Mouse (Mus musculus) lung, postnatal 14 days (tissue): ENCODE results near the gene Cyp2w1.
A peak's percentile ranks its signal among the peaks of the same experiment; 100 is the strongest.
"Not testable (repeated sequence)": the region's sequence is repeated elsewhere in the genome, so short reads cannot be mapped to it uniquely, and the experiment has no call there.

Source experiments
- DNase-seq: peaks from one replicate; pipeline ENCODE4 v3.0.0; 2021

Cyp2w1 gene

DNA sequence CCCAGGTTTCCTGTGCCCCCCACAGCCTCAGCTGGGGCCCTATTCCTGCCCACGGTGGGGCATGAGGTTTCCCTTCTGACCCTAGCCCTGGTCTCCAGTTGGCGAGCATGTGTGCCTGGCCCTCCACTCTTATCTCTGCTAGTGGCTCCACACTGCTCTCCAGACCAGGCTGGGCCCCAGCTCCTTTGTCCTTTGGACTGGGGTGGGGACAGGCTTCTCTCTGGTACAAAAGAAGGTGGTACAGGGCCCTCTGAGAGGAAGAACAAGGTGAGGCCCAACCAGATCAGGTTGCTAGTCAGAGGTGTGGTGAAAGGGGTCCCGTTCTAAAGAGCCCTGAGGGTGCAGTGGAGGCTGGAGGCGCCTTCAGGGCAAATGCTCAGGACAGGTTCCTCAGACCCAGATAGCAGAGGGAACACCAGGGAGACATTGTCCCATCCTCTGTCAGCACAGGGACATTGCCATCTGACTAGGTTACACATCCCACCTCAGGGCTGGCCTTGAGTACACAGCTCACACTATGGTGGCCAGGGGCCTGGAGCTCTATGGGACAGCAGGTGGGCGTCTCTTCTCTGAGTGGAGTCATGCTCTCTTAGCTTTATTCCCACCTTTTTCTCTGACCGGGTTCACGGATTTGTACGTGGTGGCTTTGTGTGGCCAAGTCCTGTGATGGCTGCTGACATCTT is 19.7 kb upstream of the Cyp2w1 start:
- no peak for DNase-seq

DNA sequence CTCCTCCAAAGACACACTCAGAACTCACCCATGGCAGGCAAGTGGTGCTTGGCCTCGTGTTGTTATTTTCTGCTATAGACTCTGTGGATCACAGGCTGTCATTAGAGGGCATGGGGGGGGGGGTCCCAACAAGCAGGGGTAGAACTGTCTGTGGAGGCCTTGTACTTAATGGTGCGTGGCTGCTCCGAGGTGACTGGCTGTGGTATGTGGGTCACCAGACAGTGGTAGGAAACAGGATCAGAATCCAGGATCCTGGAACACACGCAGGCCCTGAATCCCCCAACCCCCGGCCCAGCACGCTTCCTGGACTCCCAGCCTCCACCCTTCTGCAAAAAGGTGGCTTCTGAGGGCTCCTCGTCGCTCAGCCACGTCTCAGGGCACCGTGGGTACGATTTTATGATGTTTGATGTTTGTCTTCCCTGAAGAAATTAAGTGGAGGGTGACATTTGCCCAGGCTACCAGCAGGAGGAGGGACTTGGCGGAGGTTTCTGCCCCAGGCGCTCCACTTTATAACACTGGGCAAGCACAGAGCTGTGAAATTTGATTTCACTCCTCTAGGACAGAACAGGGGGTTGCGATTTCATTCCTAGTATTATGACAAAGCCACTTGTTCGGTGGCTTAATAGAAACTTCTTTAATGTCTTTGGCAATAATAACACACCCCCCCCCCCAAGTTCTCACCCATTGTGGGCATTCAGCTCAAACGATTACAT is 19.0 kb upstream of the Cyp2w1 start:
- DNase-seq, result no peak

DNA sequence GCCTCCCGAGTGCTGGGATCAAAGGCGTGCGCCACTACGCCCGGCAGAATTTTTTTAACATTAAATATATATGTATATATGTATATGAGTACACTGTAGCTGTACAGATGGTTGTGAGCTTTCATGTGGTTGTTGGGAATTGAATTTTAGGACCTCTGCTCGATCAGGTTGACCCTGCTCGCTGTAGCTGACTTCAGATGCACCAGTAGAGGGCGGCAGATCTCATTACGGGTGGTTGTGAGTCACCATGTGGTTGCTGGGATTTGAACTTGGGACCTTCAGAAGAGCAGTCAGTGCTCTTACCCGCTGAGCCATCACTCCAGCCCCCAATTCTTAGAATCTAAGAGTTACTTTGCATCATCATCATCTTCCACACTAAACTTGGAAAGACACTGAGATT is 18.0 kb upstream of the Cyp2w1 start:
- DNase-seq, result not testable (repeated sequence)

DNA sequence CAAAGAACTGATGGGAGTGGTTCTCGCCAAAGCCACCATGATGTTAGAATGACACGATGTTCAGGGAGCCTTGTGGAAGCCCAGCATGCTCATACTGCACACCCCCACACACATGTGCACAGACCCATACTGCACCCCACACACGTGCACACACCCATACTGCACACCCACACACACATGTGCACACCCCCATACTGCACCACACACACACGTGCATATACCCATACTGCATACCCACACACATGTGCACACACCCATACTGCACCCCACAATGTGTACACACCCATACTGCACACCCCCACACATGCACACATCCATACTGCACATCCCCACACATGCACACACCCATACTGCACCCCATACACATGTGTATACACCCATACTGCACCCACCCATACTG is 16.8 kb upstream of the Cyp2w1 start:
- DNase-seq, result no peak

DNA sequence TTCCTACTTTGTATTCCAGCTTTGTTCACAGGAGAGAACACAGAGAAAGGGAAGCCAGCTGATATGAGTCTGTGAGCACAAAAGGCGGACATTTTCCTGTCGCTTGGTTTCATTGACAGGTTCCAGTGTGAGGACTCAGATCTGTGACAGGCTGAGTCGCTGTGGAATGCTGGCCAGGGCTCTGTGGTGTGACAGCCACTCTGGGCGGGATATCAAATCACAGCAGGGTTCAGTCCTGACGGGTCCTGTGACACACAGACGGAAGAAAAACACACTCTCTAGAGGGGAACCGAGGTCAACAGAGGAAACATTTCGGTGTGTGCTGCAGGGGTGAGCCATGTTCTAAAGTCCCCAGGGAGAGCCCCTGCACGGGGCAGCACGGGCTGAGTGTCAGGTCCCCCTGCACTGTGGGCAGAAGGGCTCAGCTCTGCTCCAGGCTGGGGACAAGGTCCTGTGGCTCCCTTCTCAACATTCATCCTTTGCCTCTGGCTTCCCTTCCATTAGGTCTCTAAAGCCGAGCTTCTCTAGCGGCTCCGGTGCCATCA is 14.5 kb upstream of the Cyp2w1 start:
- DNase-seq, result no peak

DNA sequence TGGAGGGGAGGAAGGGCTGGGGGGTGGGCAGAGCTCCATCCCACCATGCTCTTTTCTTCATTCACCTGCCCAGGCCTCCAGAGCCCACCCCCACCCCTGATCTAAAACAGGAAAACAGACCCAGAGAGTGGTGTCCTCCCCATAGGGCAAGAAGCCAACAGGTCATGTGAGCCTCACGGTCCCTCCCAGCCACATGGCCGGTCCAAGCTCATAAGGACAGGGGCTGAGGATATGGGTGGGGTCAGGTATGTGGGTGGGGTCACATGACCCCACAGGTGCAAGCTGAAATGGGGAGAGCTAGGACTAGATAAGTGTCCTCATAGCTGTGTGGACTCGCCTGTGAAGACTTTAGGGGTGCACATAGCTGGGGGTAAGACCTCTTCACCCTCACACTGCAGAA is 14.0 kb upstream of the Cyp2w1 start:
- DNase-seq, result no peak

DNA sequence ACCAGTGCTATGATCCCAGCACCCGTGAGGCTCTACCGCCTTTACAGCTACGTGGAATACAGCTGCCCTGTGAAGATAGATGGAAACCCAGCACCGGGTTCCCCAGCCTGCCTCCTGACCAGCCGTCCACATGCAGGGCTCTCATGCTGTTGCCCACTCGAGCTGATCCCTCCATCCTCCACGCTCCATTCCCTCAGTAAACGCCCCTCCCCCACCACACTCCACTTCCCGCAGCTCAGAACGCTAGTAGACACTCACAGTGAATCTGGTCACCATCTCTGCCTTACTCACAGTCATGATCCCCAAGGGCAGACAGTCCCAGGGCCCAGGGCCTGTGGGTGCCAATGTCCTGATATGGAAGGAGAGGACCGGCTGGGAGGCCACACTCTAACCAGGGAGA is 13.5 kb upstream of the Cyp2w1 start:
- no peak for DNase-seq

DNA sequence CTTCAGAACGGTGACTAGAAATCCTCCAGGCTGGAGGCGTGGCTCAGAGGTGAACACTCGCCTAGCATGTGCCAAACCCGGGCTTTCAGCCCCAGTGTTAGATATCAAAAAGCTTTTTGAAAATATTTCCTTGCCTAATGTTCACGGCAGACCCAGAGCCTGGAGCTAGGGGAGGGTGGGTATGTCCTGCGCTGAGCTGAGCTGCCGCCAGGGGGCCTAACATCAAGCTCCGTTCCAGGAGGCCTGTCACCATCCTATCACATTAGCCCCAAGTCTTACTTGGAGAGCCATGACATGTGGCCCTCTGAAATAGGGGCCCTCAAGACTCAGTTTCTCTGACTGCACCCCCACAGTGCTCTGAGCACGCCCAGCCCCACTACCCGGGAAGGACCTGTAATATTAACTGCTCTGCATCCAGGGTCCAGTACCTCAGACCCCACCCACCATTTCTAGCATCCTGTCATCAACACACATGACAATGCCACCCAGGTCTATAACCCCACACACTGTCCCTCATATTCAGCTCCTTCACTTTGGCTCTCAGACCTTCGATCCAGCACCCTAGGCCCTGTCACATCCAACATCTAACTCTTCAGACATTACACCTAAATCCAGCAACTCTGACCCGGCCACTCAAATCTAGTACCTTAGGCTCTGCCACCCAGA is 8.3 kb upstream of the Cyp2w1 start:
- peak; percentile 83 for DNase-seq

DNA sequence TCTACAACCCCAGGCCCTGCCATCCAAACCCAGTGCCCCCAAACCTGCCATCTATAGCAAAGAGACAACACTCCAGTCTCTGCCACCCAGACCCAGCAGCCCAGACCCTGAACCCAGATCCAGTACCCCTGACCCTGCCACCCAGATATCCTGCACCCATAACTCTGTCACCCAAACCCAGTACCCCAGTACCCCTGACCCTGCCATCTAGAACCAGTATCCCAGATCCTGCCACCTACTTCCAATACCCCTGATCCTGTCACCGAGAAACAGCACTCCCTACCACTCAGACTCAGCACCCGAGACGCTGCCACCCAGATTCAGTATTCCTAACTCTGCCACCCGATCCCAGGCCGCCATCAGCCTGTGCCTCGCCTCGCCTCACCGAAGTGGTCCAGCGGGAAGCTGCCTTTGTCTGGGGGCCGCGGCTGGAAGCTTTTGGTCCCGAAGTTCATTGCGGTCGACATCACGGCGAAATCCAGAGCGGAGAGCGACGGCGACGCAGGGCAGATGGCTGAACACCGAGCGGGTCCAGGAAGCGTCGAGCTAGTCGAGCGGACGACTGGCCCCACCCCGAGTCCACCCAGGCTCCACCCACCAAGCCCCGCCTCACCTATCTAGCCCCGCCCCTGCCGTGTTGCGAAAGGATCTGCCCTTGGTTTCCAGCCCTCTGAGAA is 7.6 kb upstream of the Cyp2w1 start:
- peak; percentile 98 for DNase-seq

DNA sequence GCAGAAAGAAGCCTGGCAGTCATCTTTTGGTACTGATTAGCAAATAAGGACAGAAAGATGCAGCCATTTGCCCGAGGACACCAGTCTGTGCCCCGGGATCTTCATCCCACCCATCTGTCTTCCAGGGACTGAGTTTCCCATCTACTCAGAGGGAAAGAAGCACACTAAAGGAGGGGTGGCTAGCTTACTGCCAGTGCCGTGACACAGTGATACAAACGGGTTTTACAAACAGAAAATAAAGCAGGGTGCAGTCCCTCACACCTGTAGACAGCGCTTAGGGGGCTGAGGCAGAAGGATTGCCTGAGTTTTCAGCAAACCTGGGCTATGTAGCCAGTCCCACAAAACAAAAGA is 7.1 kb upstream of the Cyp2w1 start:
- no peak for DNase-seq

DNA sequence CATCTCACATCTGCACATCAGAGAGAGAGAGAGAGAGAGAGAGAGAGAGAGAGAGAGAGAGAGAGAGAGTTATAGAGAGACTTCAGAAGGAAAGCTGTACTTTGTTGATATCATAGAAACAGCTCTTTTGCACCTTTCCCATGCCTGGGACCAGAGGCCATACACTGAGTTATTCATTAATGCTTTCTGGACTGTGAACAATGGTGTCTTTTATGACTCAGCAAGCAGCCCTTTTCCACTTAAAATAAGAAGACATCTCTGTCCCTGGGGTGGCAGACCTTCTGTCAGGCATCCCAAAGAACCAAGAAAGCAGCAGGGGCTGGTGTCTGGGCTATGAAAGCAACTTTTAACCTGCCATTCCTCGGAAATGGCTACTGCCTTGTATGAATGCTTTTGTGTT is 5.2 kb upstream of the Cyp2w1 start:
- DNase-seq, result no peak

DNA sequence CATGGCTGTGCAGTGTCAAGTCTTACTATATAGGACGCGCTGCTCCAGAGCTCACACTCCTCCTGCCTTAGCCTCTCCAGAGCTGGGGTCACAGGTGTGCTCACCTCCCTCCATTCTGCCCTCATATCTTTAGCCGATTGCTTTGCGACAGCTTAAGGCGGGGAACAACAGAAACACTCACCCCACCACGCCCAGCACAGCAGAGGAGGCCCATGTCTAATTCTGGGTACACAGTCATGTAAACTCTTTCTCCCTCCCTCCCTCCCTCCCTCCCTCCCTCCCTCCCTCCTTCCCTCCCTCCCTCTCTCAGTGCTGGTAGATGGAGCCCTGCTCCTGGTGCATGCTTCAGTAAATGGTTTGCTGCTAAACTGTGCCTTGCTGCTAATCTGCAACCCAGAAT is 2.7 kb upstream of the Cyp2w1 start:
- DNase-seq, result no peak

DNA sequence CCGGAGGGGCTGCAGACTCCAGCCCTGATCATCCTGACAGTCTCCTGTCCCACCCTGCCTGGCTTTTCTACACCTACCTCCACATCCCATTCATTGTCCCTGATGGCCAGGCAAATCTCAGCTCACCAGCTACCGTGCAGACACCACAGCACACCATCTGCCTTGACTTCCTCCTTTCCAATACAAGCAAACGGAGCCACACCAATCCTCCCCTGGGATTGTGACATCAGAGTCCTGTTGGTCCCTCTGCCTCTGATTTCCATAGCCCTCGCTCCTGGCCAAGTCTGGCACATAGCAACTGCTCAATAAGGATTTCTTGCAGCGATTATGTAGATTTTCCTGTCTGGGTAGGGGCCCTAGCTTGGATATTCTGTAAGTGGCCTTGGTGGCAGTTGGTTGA is 1.3 kb upstream of the Cyp2w1 start, which contains the start of gene Cox19:
TSS of gene Cox19 (minus strand) at position 285 of the 400 bp plus-strand sequence.
- no peak for DNase-seq

DNA sequence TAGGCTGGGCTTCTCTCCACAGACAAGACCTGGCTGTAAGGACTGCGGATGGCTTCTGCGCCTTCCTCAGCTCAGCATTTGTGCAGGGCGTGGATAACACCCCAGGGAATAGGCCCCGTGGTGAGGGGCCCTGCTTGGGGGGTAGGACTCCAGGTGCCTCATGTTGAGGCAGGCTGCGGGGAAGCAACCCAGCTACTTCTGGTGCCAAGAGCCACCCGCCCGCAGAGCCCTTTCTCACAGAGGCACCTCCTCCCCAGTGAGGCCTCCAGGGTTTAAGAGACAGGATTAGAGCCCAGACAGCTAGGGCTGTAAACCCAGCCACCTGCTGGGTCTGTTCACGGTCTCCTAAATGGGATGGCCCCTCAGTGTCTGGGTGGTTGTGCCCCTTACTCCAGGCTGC is 789 bp upstream of the Cyp2w1 start:
- DNase-seq, result no peak

DNA sequence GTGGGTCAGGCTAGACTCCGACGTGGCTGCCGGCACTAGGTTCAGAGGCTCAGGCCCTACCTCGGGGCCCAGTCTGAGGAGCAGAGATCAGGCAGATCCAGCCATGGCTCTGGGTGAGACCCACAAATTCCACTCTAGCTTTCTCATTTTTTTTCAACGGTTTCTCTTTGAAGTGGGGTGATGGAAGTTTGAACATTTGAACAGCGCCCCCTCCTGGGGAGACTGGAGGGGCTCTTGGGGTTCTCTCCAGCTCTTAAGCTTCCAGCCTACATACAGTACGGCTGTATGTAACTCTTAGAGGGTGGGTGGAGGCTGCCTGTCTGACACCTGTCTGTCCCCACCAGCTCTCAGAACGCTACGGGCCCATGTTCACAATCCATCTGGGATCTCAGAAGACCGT is 1.1 kb downstream of the Cyp2w1 start:
- DNase-seq, result no peak

DNA sequence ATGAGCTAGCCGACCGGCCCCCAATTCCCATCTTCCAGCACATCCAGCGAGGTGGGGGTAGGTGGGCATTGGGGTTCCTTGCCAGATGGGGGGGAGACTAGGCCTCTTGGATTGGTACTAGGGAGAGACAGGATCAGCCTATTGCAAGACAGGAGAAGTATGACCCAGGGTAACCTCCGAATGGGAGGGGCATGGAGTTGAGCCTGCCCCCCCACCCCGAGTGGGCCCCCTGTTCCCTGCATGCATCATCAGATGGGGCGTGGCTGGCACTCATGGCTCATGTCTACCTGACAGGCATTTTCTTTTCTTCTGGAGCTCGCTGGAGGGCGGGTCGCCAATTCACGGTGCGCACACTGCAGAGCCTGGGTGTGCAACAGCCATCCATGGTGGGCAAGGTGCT is 1.5 kb downstream of the Cyp2w1 start:
- DNase-seq, result no peak

DNA sequence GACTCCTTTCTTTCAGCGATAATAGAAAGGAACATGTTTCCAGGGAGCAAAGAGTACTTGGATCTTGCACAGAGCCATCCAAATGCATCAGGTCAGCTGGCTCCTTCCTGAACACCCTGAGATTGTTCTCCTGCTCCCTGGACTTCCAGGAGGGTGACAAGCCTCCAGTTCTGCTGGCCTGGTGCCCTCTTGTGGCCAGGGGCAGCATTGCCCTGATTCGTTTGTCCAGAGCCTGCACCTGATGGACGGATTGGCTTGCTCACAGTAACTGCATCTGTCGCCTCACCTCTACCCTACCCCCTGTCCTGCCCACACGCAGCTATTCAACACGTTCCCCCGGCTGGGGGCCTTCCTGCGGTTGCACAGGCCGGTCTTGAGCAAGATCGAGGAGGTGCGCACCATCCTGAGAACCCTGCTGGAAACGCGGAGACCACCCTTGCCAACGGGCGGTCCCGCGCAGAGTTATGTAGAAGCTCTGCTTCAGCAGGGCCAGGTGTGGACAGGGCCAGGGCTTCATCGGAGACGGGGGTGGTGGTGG is 2.9 kb downstream of the Cyp2w1 start:
- DNase-seq, result peak; percentile 90

DNA sequence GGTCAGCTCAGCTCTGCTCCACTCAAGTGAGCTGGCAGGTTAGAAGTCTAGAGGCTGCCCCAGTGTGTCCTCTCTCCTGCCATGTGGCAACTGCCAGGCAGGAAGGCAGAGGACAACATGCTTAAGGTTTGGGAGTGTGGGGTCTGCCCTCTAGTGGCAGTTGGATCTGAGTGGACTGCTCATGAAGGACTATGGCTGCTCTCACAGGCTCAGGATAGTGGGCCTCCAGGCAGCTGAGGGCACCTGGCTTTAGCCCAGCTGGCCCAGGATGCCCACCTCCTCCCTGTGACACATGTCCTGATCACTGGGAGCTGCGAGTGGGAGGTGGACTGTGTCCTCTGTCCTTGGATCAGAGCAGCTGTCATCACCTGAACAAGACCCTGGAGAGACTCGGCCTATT is 6.2 kb downstream of the Cyp2w1 start:
- DNase-seq, result peak; percentile 56

DNA sequence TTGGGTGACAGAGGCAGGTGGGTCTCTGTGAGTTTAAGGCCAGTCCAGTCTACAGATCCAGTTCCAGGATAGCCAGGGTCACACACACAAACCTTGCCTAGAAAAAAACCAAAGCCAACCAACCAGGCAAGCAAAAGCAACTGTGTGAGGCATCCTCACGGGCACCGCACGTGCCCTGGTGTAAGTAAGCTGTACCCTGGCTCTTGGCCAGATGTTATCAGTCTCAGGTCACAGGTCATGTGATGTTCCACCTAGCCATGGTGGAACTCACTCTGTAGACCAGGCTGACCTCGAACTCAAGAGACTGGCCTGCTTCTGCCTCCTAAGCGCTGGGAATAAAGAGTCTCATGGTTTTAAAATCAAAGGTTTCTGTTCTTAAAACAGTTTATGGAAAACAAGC is 6.8 kb downstream of the Cyp2w1 start:
- DNase-seq, result no peak

DNA sequence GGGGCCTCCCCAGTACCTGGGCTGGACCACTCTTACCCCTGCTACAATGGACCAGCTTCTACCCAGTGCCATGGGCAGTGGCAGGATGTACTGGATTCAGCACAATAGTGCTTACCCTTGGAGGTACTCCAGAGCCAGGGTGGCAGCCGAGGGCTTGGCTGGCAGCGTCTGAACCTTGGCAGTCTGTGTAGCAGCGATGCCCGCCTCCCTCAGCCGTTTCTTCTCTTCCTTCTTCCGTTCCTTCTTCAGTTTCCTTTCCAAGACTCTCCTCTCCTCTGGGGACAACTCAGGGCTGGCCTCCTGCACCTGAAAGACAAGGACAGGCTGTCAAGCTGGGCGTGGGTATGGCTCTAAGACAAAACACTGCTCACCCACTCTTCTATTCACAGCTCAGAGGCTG is 11.4 kb downstream of the Cyp2w1 start:
- DNase-seq, result no peak

DNA sequence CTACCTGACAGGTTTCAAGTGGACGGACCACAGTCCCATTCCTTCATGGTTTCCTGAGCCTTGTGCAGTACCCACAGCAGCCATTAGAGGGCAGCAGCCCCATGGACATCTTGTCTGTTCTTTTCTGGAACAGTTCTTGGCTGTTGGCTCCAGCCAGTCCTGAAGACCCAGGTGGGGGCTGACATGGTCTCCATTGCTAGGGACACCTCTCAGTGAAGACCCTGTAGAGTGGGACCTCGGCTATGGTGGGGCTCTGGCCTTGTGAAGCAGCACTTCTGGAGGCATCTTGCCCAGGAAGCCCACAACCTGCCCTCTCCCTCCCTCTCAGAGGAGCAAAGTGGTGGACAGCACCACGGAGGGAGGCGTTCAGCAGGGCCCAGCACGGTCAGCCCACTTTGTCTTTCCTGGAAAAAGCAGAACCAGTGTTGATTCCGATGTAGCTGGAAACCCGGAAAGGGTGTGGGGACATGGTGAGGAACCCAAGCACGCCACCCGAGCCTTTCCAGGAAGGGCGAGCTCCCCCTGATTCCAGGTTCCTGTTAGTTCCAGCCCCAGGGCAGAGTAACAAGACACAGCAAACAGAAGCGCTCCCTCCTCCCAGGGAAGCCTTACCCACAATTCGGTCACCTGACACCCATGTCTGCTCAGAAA is 12.0 kb downstream of the Cyp2w1 start:
- DNase-seq, result peak; percentile 97

DNA sequence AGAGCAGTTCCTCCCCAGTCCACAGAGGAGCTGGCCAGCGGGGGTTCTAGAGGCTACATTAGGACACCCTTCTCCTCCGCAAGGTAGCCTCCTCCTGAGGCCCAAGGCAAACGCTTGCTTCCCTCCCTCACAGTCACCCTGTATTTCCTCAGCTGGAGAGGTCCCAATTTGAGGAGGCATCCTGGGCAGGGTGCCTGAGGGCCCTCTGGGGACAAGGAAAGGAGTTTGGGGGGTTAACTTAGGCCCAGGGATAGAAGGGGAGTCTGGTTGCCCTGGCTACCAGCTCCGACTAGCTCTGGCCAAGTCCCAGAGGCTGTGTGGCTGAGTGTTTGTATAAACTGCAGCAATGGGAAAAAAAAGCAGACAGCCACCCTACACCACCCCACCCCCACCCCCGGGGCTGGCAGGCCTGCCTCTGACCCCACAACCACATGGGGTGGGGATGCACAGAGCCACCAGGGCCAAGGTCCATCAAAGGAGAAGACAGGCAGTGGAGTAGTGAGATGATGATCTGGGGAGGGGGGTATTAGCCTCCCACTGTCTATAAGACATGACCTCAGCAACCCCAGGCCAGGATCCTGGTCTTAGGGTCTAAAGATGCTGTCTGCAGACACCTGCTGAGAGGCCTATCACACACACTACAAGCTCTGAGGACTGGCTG is 12.6 kb downstream of the Cyp2w1 start:
- DNase-seq, result peak; percentile 55
